Mouse (Mus musculus) limb, embryonic 10.5 days (tissue): ENCODE measurements around the gene Teddm1a. TPM values are rescaled to one million over a fixed set of nuclear protein-coding genes. Genes with fewer than 3 reads are reported as not detected.

ENCODE experiments used
- DNase-seq: peaks from one replicate; pipeline ENCODE4 v3.0.0-alpha.2; 2017; ENCODE audit warnings: low spot score
- H3K27ac ChIP-seq: fragments of 300-500 bp; sonication (generic); 2 replicates; pipeline ENCODE4 v1.5.1; 2016; ENCODE audit warnings: mild to moderate bottlenecking
- H3K27me3 ChIP-seq: fragments of 300-500 bp; sonication (generic); 2 replicates; pipeline ENCODE4 v1.6.1; 2016; ENCODE audit warnings: low read depth, mild to moderate bottlenecking; ENCODE audit not compliant: poor library complexity, severe bottlenecking
- H3K36me3 ChIP-seq: fragments of 300-500 bp; sonication (generic); 2 replicates; pipeline ENCODE4 v1.6.1; 2016; ENCODE audit warnings: mild to moderate bottlenecking, moderate library complexity
- H3K4me1 ChIP-seq: fragments of 300-500 bp; sonication (generic); 2 replicates; pipeline ENCODE4 v1.6.1; 2016
- H3K4me3 ChIP-seq: fragments of 300-500 bp; sonication (generic); 2 replicates; pipeline ENCODE4 v1.5.1; 2016; ENCODE audit warnings: mild to moderate bottlenecking, moderate library complexity
- H3K9me3 ChIP-seq: fragments of 300-500 bp; sonication (generic); replicated peaks from 2 replicates; pipeline ENCODE4 v1.6.1; 2016; ENCODE audit warnings: mild to moderate bottlenecking
- WGBS: fragments of 180-500 bp; shearing (Covaris S2); methylation state at CpG from one replicate; pipeline ENCODE4 v1.1.7; 2016; 5-methylcytosine and 5-hydroxymethylcytosine counted together
- polyA plus RNA-seq: library from polyadenylated mRNA; unstranded; fragments of >200 nt; fragmentation: Nextera tagmentation; extraction: Ambion mirVana; gene quantifications from 2 replicates; pipeline ENCODE4 v1.2.1, GENCODE M21; 2016

Gene Teddm1a
- polyA plus RNA-seq, 1 experiment from 2014 or later = not detected

DNA sequence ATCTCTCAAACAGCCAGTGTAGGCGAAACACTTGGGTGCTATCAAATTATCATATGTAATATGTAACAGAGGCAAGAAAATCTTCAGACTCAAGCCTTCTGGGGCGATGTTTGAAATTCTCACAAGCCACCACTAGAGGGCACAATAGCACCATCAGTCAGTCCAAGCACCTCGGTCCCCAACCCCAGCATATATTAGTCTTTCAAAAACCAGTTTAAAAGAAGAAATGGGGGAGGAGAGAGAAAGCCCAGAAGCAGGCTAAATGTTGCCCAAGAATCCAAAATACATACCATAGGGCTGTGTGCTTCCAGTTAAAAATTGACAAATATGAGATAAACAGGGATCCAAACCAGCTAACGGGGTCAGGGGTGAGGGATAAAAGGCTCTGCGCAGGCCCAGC, 3.4 kb downstream of the Teddm1a start:
- peak; percentile 74 for DNase-seq
- Histone ChIP-seq H3K4me1 (peaks cover 14% of the 10 kb centered on the region), H3K27me3 (peaks cover 18% of the 10 kb centered on the region), H3K4me3 (no peak overlapping the region), H3K9me3 (no peaks in the 10 kb centered on the region), H3K27ac (no peak overlapping the region), H3K36me3 (no peaks in the 10 kb centered on the region)
- WGBS = 39% methylated on average over 5 of the region's 5 CpGs

DNA sequence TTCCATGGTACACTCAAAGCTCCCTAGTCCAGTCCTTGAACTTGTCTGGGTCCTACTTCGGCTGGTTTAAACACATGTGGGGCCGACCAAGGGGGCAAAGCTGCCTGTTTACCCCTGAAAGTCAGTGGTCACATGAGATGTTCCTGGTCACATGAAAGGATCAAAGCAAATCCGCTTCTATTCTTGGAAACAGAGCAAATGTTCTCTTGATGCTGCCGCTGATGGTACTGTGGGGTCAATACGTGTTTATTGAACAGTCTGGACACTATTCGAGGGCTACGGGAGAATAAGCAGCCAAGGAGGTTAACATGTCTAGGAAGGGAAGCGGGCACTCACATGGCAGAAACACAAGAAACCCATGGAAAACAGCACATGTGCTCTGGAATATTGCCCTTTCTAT, 5.7 kb downstream of the Teddm1a start:
- no peaks in the 10 kb centered on the region for H3K36me3 ChIP-seq
- no peak overlapping the region for H3K4me3 ChIP-seq

DNA sequence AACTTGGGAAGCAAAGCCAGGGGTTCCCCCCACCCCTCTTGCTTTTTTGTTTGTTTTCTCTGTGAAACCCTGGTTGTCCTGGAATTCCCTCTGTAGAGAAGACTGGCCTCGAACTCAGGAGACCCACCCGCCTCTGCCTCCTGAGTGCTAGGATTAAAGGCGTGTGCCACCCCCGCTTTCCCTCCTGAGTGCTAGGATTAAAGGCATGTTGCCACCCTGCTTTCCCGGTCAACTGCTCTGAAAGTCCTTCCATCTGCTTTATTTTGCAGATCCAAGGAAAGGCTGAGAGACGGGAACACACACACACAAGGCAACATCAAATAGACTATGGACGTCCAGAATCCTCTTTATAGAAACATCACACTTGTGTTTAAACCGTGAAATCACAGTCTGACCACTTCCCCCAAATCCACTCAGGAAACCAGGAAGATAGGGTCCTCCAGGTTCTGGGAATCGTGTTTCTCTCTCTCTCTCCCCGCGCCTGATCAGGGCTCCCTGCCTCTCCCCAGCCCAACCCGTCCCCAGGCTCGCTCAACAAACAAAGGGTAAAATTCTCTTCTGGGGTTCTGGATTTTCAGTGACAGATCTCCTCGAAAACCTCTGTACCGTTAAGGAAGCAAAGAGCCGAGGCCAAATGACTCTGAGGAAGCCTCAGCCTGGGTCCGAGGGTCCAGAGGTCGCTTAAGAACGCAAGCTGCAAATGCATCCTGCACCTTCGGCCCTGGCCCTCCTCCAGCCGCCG, 7.6 kb downstream of the Teddm1a start:
- WGBS = 22% methylated on average over 22 of the region's 22 CpGs
- H3K4me1 ChIP-seq = peaks cover 26% of the 10 kb centered on the region
- peak overlapping the region; percentile 96 for H3K27ac ChIP-seq
- H3K27me3 ChIP-seq = 0 out of 2 replicates have a peak, but pooled peaks cover under 1% of the 10 kb centered on the region
- H3K9me3 ChIP-seq = no peaks in the 10 kb centered on the region
- no peak for DNase-seq
- peaks cover 19% of the 10 kb centered on the region for H3K36me3 ChIP-seq
- H3K4me3 ChIP-seq = peak overlapping the region; percentile 92

More for the DNA sequence above, 5.7 kb downstream of the Teddm1a start:
- DNase-seq = no peak
- 83% methylated on average over 8 of the region's 8 CpGs for whole genome bisulfite sequencing
- Histone ChIP-seq H3K9me3 (no peaks in the 10 kb centered on the region), H3K27ac (no peak overlapping the region), H3K4me1 (peaks cover 26% of the 10 kb centered on the region), H3K27me3 (peaks cover 7% of the 10 kb centered on the region; the same call in 1 of the 2 replicates)

DNA sequence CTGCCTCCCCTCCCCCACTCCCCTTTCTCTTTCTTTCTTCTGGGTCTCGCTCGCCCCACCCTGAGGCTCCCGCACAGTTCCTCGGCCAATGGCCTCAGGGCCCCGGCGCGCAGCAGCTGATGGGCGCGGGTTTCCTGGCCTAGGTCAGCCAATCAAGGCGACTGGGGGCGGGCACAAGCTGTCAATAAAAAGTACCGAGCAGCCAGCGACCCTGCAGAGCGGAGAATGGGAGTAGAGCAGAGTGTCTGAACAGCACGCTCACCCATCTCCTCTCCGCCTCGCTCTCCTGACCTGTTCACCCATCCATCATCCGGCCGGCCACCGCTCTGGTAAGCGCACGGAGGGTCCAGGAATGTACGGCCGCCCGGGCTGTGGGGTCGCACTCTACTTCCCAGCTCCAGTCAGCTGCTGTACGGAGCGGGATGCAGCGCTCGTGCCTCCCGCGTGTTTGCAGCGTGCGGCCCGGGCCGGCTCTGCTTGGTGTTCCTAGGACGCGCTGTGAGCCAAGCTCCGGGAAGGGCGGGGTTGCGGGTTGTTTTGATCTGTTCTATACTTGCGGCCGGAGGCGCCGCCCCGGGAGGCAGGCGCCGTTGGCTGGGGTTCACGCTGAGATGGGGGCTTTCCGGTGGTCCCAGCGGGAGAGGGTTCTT, 8.3 kb downstream of the Teddm1a start, which contains the start of the genes Glul and Teddm2:
Gene Glul (plus strand): TSS at position 214 of the 650 bp plus-strand sequence.
Gene Teddm2 (minus strand): TSS at position 498 of the 650 bp plus-strand sequence.
- H3K4me3 ChIP-seq = peak within 1 kb of the TSS; percentile 92
- no peaks in the 10 kb centered on the region for H3K9me3 ChIP-seq
- peaks cover 26% of the 10 kb centered on the region for H3K36me3 ChIP-seq
- H3K27me3 ChIP-seq = no peaks in the 10 kb centered on the region
- peak; percentile 95 for DNase-seq
- peak within 1 kb of the TSS; percentile 96 for H3K27ac ChIP-seq
- under 1% methylated on average over 51 of the region's 51 CpGs for WGBS
- peaks cover 26% of the 10 kb centered on the region for H3K4me1 ChIP-seq

DNA sequence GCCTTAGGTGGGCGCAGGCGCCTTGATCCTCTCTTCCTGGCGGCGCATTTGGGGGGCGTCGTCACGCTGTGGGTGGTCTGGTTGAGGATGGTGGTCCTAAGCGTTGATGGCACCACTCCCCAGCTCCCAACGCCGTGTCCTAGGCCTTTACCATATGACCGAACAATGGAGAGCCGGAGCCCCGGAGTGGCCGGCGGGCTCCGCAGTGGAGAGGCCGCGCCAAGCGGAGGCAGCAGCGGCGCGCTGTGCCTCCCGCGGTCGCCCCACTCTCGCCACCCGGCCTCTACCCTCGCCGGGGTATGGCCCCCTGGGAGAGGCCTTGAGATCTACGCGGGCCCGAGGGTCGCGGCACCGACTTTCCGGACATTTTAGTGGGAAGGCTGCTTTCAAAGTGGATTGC, 8.8 kb downstream of the Teddm1a start:
- peaks cover 31% of the 10 kb centered on the region for H3K36me3 ChIP-seq
- H3K27ac ChIP-seq = peak overlapping the region; percentile 96
- under 1% methylated on average over 36 of the region's 36 CpGs for WGBS
- no peaks in the 10 kb centered on the region for H3K9me3 ChIP-seq
- H3K4me3 ChIP-seq = peak overlapping the region; percentile 92
- H3K4me1 ChIP-seq = peaks cover 26% of the 10 kb centered on the region
- DNase-seq = no peak
- no peaks in the 10 kb centered on the region for H3K27me3 ChIP-seq

DNA sequence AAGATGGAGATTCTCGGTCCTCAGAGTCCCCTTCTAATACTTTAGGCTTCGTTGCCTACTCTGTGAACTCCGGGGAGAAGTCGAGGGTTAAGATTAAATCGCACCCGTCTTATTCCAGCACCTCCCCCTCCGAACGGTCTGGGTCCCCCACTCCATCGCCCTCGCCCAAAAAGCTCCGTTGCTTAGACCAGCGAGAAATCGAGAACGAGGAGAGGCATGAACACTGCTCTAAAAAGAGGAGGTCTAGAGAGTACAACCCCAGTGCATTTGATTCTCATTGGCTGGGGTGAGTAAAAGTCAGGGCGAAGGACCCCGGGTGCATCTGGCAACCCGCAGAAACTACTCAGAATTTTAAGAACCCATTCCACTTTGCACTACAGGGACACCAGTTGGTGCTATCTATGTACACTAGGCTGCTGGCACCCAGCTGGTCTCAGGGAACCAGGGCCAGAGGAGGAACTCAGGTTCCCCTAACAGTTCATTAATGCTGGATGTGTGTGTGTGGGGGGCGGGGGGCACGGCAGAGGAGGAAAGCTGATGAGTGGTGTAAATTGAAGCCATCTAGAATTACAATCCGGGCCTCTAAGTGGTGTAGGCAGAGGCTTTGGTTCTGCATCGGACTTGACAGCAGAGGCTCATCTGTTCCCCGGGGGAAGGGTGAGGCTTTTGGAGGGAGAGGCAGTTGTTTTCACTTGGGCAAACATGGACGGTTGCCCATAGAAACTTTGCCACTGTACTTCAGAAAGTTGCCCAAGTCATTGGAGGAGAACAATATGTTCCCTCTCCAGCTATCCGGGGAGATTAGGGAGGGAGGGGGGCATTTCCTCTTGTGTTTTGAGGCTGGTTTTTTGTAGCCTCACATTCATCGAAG, 9.6 kb downstream of the Teddm1a start:
- peak overlapping the region; percentile 96 for H3K27ac ChIP-seq
- 3% methylated on average over 25 of the region's 25 CpGs for whole genome bisulfite sequencing

DNA sequence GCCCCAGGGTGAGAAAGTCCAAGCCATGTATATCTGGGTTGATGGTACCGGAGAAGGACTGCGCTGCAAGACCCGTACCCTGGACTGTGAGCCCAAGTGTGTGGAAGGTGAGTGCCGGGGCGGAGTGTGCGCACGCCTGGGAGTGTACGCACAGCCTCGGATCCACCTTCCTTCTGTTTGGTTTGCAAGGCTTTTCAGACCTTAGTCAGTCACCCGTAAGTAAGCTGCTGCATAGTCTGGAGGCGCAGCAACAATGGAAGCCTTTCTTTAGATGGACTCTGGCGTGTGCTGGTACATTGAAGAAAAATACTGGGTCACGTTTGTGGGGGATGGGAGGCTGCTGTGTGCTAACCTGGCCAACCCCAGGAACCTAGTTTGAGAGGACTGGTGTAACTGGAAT, 11.5 kb downstream of the Teddm1a start:
- DNase-seq = no peak
- 94% methylated on average over 13 of the region's 13 CpGs for WGBS
- no peaks in the 10 kb centered on the region for H3K27me3 ChIP-seq
- H3K4me3 ChIP-seq = no peak overlapping the region
- H3K36me3 ChIP-seq = peaks cover 57% of the 10 kb centered on the region
- H3K27ac ChIP-seq = no peak overlapping the region
- H3K4me1 ChIP-seq = peaks cover 20% of the 10 kb centered on the region
- H3K9me3 ChIP-seq = no peaks in the 10 kb centered on the region

More for the DNA sequence above, 9.6 kb downstream of the Teddm1a start:
- H3K27me3 ChIP-seq = no peaks in the 10 kb centered on the region
- peaks cover 38% of the 10 kb centered on the region for H3K36me3 ChIP-seq
- H3K9me3 ChIP-seq = no peaks in the 10 kb centered on the region
- H3K4me1 ChIP-seq = peaks cover 26% of the 10 kb centered on the region
- H3K4me3 ChIP-seq = peak overlapping the region; percentile 92
- peak; percentile 57 for DNase-seq

DNA sequence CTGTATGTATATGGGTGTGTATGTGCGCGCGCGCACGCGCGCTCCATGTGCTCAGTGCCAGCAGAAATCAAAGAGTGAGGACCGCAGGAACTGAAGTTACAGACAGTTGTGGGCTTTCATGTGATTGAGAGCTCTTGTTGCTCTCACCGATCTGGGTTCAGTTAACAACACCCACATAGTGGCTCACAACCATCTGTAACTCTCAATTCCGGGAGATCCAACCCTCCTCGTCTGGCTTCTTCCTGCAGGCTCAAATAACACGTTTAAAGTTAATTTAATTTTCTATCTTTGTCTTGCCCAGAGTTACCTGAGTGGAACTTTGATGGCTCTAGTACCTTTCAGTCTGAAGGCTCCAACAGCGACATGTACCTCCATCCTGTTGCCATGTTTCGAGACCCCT, 12.7 kb downstream of the Teddm1a start:
- Histone ChIP-seq H3K4me1 (peaks cover 16% of the 10 kb centered on the region), H3K36me3 (peaks cover 69% of the 10 kb centered on the region), H3K27me3 (no peaks in the 10 kb centered on the region), H3K27ac (no peak overlapping the region), H3K9me3 (no peaks in the 10 kb centered on the region), H3K4me3 (no peak overlapping the region)
- WGBS = 97% methylated on average over 14 of the region's 14 CpGs
- DNase-seq = no peak

DNA sequence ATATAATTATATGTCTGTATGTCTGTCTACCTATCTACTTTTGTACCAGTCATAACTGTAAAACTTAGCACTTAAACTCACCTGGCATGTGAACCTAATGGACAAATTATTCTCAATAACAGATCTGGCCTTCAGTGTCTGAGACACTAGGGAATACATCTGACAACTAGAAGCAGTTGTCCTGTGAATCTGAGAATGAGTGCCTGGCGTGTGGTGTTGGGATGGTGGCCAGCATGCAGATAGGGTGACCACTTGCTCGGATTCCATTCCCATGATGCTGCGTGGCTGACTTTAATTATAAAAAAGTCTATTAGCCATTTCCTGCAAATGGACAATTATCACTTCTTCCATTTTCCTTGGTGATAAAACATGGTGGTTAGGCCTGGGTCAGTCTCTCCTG, 14.3 kb downstream of the Teddm1a start:
- H3K4me3 ChIP-seq = no peak overlapping the region
- no peaks in the 10 kb centered on the region for H3K27me3 ChIP-seq
- H3K9me3 ChIP-seq = no peaks in the 10 kb centered on the region
- peaks cover 86% of the 10 kb centered on the region for H3K36me3 ChIP-seq
- 94% methylated on average over 3 of the region's 3 CpGs for WGBS
- no peak overlapping the region for H3K27ac ChIP-seq
- no peak for DNase-seq
- peaks cover 13% of the 10 kb centered on the region for H3K4me1 ChIP-seq

DNA sequence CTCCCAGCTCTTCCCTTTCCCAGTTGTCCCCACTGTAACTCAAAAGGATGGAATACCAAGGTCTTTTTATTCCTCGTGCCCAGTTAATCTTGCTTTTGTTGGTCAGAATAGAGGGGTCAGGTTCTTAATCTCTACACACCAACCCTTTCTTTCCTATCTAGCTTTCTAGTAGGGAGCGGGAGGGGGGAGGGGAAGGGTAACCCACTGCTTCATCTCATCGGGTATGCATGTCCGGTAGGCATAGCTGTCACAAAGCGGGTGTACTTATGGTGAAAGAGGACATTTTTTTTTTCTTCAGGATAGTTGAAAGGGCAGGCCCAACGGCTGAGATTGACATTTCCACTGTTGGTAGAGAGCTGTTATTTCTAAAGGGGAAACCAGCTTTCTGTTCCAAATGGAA, 16.7 kb downstream of the Teddm1a start:
- H3K9me3 ChIP-seq = no peaks in the 10 kb centered on the region
- 91% methylated on average over 6 of the region's 6 CpGs for WGBS
- no peaks in the 10 kb centered on the region for H3K4me1 ChIP-seq
- H3K27me3 ChIP-seq = no peaks in the 10 kb centered on the region
- no peak for DNase-seq
- peaks cover 87% of the 10 kb centered on the region for H3K36me3 ChIP-seq
- no peak overlapping the region for H3K4me3 ChIP-seq
- H3K27ac ChIP-seq = no peak overlapping the region

DNA sequence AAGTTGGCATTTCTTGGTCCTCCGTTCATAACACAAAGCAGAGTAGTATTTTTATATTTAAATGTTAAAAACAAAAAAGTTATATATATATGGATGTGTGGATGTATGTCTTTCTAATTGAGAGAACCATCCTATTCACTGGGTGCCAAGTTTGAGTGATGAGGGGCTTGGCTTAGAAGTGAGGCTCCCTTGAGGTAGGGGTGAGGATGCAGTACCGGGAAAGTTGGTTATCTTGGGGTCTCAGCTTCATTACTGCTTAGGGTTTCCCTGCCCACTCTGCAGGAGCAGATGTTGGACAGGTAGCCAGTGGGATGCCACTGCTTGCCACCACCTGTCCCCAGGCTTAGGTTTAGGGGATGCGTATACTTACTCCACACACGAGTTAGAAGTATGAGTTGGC, 17.2 kb downstream of the Teddm1a start:
- Histone ChIP-seq H3K36me3 (peaks cover 81% of the 10 kb centered on the region), H3K4me1 (no peaks in the 10 kb centered on the region), H3K27me3 (no peaks in the 10 kb centered on the region), H3K4me3 (no peak overlapping the region), H3K9me3 (no peaks in the 10 kb centered on the region), H3K27ac (no peak overlapping the region)
- no peak for DNase-seq
- 93% methylated on average over 4 of the region's 4 CpGs for WGBS

DNA sequence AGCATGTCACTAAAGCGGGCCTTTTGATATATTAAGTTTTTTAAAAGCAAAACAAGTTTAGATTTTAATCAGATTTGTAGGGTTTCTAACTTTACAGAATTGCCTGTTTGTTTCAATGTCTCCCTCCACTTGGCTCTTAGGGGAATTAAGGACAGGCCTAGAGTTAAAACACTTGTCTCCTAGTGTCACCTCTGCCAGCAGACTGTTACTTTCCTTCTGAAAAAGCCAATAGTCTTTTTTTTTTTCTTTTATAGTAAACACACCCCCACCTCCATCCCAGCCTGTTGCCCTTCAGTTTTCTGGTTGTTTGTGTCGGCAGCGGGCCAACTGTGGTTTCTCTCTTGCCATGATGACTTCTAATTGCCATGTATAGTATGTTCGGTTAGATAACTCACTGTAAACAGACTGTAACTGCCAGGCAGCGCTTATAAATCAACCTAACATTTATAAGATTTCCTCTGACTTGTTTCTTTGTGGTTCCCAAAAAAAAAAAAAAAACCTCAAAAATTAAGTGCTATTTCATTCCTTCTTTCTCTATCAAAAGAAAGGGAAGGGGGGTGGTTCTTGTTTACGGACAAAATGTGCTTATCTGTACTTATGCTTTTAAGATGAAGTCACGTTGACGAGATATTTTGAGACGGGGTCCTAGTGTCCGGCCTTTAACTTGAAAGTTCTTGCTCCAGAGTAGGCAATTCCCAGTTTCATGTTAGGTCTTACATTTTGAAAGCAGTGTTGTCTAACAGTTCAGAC, 17.8 kb downstream of the Teddm1a start:
- DNase-seq = no peak
- Histone ChIP-seq H3K4me1 (no peaks in the 10 kb centered on the region), H3K4me3 (no peak overlapping the region), H3K9me3 (no peaks in the 10 kb centered on the region), H3K36me3 (peaks cover 75% of the 10 kb centered on the region), H3K27ac (no peak overlapping the region), H3K27me3 (no peaks in the 10 kb centered on the region)
- WGBS = 95% methylated on average over 10 of the region's 10 CpGs
